Mouse (Mus musculus): Measurements from ENCODE around the gene Olfr576.

The Olfr576 gene

DNA sequence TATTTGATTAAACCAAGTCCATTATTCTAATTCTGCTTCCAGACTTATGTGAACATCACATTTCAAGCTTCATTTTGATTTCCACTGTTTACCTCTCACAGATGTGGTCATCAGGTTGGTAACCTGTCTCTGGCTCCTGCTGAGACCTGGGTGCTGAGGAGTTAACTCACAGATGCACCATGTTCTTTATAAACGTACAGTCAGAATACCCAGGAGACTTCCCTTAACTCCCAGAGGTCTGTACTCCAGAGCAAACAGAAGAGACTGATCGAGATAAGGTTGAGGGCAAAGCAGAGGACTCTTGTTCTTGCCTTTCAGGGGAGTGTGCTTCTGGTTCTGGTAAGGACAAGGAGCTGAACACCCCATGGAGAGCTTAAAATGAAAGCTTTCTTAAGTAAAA lies at the start of gene Olfr576:
TSS of gene Olfr576 (plus strand) at position 301 of the 400 bp plus-strand sequence.
- no peak for DNase-seq (ENCODE audit: extremely low spot score, low spot score)

DNA sequence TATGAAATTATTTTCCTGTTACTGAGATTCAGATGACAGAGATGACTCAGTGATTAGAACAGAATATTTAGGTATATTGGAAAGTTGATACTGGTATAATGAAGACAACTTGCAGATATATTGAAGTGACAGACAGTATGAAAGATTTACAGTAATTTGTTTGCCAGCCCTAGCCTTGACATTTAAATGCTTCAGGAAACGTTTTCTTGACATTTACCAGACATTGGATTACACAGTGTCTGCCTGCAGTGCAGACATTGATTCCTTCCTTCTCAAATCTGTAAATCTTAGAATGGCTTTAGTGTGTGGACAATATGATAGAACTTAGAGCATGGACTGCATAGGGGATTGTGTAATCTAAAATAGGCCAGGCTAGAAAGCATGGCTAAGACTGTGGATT lies 47.2 kb upstream of the Olfr576 start:
- no peak for DNase-seq (ENCODE audit: extremely low spot score, low spot score)

DNA sequence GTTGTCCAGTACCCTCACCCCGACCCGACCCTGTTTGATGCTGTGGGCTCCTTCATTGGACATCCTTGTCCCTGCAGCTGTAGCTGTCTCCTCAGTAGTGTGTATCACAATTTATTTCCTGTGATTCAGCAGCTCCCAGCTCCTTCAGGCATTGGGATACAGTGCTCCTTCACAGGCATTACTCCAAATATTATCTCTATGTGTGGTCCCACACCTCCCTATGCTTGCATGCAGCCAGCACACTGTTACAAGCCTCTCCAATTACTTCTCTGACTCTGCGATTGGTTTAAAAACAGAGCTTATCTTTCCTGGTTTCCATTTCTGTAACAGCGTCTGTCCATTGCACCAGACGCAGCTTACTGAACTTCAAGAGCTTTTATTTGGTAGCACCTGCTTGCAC lies 46.1 kb upstream of the Olfr576 start:
- no peak for DNase-seq (ENCODE audit: extremely low spot score, low spot score)

DNA sequence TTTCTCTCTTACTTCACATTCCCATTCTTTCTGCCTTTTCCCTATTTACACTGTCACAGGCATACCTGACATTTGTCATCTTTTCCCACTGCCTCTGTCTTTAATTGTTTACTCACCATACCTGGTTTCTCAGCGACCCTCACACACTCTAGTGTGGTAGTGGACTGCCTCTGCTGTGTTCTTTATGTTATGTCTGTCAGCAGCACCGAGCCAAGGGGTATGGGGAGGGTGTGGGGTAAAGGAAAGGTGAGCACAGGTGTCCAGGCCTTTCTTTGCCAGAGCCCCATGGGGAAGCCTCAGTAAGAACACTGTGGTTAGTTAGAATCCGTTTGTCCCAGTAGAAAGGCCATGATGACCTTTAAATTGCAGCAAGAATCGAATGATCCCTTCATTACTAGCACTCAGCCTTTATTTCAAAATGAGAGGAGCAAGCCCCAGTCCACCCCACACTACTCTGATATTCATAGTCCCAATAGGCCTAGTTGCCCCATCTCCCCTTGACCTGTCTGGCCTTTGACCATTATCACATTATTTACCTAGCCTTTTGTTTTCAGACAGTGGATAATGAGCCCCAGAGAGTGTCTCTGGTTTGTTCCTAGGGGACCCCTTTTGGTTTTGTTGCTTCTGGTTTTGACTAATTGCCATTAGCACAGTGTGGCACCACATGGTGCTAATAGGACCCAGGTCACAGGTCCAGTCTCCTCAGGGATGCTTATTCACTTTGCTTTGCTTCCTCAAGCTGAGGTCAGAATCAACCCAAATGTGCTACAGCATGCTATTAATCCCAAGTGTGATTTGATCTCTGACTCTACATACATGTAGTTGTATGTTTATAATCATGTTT lies 45.2 kb upstream of the Olfr576 start, which contains the start of gene Olfr571:
TSS of gene Olfr571 (minus strand) at position 505 of the 844 bp plus-strand sequence.
- no peak for DNase-seq (ENCODE audit: extremely low spot score, low spot score)

DNA sequence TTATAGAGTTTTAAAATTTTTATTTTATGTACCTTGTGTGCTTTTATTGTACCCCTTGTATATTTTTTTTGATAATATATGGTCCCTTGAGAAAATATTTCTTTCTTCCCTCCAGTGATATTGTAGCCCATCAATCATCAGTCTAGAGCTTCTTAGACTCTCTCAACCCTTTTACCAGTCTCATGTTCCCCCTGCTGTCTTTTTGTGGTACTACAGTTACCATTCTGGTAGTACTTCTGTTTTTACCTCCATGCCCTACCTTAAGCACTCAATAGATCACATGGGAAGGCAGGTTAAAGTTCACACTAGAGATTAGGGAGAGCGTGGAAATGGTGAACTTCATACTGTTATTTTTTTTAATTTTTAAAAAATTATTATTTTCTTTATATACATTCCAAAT lies 42.8 kb upstream of the Olfr576 start:
- no peak for DNase-seq (ENCODE audit: extremely low spot score, low spot score)

DNA sequence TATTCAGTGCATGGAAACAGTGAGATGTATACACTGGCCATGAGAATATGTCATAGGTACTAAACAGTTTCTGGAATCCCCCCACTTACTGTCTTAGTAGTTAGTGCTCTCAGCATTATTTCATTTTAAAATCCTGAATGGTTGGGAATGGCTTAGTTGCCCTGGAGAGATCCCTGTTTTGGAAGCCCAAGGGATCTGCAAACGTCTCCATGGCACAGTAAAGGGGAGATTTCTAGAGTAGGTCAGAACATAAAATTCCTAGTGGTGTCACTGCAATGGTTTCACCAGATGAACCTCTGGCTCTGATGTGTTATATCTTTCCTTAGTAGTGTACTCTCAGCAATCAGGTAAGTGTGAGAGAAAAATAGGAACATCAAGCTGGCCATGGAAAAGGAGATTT lies 38.4 kb upstream of the Olfr576 start, which contains the start of gene Olfr572:
TSS of gene Olfr572 (plus strand) at position 301 of the 400 bp plus-strand sequence.
- no peak for DNase-seq (ENCODE audit: extremely low spot score, low spot score)

DNA sequence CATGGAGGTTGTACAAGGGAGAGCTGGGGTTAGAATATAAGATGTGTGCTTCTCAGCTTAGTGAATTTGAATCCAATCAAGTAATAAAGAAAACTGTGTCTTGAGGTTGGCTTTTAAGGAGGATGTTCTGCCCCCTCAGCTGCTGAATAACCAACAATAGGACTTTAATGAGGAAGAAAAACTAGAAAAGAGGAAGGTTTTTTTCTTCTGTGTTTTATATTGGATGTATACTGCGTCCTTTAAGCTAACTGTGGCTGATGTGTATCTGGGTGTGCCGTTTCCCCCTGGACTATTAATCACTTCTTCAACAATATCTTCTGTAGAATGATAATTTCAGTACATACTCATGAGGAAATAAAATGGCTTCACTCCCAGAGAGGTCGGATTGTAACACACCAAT lies 35.4 kb upstream of the Olfr576 start:
- DNase-seq (ENCODE audit: extremely low spot score, low spot score): no peak

DNA sequence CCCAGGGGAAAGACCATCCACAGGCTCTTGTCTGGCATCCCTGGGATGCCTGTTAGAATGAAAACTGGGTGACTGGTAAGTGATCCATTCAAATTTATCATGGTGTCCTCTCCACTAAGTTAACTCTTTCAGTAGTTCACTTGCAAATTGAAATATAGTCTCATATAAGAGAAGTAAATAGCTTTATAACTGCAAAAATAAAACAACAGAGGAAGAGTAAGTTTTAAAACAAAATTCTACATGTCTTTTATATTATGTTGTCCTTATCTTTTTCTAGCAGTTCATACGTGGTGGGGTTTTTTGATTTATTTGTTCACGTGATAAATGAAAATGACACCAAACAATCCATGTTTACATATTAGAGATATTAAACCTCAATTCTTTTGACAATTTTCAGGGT lies 20.0 kb upstream of the Olfr576 start, which contains the start of gene Olfr573-ps1:
TSS of gene Olfr573-ps1 (minus strand) at position 101 of the 400 bp plus-strand sequence.
- no peak for DNase-seq (ENCODE audit: extremely low spot score, low spot score)

DNA sequence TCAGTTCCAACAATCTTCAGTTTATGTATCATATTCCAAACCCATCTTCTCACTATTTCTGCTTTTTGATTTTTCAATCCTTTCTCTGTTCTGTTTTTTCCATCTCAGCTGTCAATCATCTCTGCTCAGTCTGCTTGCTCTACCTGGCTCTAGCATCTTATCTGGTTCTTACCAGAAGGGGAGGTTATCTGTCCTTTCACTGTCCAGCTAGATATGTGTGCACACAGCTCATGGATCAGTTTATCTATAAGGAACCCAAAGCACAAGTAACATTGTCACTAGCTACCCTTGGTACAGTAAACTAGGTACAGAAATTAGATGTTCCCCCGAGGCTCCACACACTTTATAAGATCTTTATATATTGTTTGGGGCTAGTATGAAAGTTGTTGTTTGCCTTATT lies 19.0 kb upstream of the Olfr576 start:
- no peak for DNase-seq (ENCODE audit: extremely low spot score, low spot score)

DNA sequence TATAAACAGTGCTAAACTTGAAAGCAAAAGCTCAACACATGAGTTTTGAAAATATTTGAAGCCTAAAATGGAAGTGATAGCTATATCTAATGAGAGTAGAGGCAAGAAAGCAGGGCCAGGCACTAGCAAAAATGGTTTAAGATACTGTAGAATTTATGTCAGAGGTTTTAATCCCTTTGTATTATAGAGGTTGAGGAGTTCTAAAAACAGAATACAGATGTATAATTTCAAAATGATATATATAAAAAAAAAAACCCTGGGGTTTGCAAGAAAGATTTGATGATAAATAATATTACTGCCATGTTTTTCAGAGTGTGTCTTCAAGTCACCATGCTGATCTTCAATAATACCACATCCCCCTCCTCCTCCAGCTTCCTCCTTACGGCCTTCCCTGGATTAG lies 14.3 kb upstream of the Olfr576 start, which contains the start of gene Olfr574:
TSS of gene Olfr574 (plus strand) at position 301 of the 400 bp plus-strand sequence.
- no peak for DNase-seq (ENCODE audit: extremely low spot score, low spot score)

DNA sequence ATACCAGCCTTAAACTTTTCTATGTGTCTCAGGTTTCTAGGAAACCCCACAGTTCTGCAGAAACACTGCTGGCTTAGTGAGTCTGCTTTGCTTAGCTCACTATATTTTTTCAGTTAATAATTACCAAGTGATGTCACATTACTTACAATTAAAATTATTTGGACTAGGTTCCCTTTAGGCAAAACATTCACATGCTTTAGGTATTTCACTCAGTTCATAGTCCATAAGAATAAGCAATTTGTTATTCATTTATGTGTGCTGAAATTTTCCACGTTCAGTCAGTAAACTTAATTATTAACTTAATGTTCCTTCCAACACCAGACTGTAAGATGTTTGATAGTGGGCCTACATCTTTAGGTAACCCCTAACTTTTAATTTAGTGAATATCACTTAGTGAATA lies 11.7 kb upstream of the Olfr576 start:
- DNase-seq (ENCODE audit: extremely low spot score, low spot score): no peak

DNA sequence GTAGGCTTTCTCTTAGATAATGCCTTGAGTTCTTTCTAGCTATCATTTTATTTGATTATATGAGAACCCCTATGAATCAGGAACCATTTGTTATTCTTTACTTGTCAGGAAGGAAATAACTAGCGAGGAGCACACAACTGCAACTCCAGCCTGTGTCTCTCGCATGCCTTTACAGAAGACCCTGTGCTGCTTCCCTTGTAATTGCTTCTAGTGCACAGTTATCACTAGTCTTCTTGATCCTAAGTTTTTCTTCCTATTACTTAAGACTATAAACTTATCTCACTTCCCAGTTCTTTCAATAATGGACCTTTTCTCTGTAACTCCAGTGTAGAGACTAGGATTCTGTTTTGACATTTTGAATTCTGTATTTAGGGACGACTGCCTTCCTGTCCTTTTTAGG lies 4.3 kb upstream of the Olfr576 start:
- no peak for DNase-seq (ENCODE audit: extremely low spot score, low spot score)

DNA sequence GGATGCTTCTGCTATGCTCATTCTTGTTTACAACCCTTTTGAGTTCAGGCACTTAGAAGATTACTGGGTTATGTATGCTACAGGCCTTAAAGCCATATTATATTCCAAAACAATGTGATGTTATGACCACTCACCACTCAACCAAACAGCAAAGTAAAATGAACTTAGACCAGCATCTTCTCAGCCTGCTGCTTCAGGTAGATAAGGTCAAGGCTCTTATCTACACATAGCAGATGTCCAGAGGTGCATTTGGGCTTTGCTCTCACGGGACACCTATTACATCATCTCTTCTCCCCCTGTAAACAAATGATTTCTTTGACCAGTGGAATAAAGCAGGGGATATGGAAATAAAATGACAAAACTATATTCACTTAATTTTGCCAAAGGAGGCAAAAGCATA lies 3.9 kb upstream of the Olfr576 start, which contains the start of gene Olfr575:
TSS of gene Olfr575 (minus strand) at position 183 of the 400 bp plus-strand sequence.
- no peak for DNase-seq (ENCODE audit: extremely low spot score, low spot score)

DNA sequence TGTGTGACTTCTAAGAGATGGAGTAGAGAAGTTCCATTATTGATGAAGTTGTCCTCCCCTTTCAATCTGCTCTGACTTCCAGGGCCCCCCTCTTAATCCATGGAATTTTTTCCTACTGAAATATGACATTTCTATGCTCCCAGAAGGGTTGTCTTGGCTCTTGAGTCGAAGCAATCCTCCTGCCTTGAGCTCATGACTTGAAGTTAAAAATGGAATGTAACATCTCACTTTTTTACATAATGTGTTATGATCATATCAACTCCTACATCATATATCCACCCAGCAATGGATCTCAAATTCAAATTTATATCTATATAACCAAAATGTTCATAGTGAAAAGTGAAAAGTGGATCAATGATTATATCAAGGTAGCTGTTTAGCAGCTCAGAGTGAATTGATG lies 11.9 kb downstream of the Olfr576 start:
- no peak for DNase-seq (ENCODE audit: extremely low spot score, low spot score)

DNA sequence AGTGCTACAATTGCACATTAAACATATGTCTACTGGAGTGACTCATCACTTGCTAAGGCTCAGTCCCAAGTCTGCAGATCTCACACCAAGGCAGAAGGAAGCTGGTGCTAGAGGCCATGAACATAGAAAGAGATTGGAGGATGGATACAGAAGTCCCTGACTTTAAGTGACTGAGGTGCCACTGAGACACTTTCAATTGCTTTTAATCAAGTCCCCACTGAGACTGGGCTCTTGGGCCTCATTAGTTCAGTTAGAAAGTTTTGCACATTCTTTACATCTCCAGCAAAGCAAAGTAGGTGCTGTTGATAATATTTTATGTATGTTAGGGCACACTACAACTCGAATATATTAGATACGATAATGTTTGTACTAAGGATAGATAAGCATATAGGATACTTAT lies 13.4 kb downstream of the Olfr576 start, which contains the start of gene Olfr577:
TSS of gene Olfr577 (minus strand) at position 101 of the 400 bp plus-strand sequence.
- no peak for DNase-seq (ENCODE audit: extremely low spot score, low spot score)

DNA sequence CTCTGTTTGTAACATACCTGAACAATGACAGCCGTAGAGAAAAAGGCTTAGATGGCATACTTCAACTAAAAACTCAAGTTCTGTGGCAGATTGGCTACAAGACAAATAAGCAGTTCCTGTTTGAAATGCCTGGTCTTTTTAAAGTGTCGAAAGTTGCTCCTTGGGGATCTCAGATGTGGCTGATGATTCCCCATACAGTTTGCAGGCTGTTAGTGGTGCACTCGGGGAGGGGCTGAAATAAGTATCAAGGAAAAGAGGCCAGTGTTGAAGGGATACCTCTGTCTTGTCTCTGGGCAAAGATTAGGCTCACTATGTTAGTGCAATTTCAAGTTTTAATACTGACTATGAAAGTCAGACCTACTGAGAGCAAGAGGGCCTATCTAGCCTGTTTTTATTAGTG lies 26.8 kb downstream of the Olfr576 start, which contains the start of gene Olfr578:
TSS of gene Olfr578 (minus strand) at position 101 of the 400 bp plus-strand sequence.
- no peak for DNase-seq (ENCODE audit: extremely low spot score, low spot score)
